Mouse (Mus musculus) thymus, postnatal 4 days (tissue): ENCODE measurements around the gene Adarb1.

Experiments used
- DNase-seq: peaks from one replicate; pipeline ENCODE4 v3.0.0; 2021

Gene Adarb1

DNA sequence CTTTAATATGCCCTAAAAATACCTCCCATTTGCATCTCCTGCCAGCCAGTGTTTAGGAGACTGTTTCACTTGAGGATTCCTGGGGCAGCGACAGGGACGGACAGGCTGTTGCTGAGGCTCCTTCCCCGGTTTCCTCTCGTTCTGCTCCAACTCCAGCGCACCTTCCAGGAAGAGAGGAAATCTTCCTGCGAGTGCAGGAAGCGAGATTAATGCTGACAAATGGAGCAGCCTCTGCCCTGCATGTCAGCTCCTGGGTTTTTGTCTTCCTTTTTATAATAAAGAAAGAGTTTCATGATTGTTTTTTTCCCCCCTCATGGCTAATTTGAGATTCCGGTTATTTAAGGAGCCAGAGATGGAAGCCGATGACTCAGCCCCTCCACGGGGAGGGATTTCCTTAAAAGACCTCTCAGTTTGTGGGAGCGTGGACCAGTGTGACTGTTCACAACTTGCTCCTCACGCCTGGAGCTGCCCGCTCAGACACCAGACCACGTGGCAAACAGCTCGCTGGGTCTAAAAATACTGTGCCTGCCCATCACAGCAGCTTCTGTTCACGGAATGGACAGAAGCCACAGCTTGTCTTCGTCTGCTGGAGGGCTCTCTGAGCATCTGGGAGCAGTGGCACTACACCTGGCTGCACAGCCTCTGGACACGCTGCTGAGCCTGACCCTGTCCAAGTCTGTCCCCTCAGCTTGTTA, 16.5 kb upstream of the Adarb1 start:
- no peak for DNase-seq

DNA sequence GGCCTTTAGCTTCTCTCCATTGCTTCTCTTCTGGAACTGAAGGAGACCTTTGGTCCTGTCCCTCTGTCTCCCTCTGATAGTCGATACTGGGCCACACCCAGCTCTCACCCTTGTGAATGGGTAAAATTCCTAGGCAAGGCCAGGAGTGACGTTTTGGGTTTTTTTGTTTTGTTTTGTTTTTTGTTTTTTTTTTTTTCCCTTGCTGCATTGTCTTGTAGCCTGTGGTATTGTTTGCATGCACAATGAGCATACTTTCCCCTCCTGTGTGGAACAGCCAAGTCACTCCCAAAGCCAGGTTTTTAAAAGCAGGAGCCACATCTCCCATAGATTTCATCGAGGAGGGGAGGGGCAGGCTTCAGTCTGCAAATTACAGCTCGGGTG, 16.0 kb upstream of the Adarb1 start:
- DNase-seq, result no peak

DNA sequence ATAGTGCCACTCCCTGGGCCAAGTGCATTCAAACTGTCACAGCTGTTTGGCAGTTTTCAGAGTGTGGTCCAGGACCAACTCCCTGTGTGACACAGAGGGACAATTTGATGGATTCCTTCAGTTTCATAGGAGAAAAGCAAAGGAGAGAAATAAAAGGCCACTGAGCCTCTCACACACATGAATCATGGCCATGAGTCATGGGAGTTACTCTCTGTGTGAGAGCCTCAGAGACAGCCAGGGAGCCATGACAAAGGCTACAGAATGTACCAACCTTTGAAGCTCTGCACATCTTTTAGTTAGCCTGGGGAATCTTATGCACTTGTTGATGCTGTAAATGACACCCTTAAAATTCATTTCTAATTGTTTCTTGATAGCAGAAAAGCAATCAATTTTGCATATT, 12.7 kb upstream of the Adarb1 start:
- DNase-seq, result no peak

DNA sequence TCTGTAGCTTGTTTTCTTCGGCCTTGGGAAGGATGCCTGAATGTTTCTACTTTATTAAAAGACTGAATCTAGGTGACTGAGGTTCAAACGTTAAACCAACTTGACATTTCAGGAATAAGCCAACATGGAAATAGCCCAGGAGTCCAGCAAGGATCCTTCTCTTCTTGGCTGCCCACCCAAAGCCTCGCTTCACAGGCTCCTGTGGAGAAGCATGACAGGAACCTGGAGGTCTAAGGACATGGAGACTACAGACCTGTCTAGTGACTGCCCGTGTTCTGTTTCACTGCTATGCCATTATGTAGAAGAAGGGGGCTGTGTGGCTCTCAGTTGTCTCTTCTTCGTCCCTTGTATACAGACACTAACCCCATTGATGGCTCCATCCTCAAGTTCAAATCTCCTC, 11.9 kb upstream of the Adarb1 start:
- no peak for DNase-seq

DNA sequence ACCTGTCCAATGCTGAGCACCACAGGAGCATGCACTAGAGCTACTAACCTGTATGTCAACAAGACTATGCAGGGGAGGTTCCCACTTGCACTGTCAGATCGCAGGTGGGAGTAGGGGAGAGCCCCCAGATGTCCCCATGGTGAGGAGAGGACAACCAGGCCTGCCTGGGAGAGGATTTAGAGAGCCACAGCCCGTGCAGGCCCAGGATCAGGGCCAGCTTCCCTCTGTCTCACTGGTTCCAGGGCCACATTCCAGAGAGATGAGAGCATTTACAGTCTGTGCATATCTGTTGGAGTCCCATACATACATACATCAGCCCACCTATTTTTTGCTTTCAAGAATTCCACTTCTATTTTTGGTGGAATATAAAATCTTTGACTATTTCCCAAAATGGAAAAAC, 9.5 kb upstream of the Adarb1 start:
- DNase-seq, result no peak

DNA sequence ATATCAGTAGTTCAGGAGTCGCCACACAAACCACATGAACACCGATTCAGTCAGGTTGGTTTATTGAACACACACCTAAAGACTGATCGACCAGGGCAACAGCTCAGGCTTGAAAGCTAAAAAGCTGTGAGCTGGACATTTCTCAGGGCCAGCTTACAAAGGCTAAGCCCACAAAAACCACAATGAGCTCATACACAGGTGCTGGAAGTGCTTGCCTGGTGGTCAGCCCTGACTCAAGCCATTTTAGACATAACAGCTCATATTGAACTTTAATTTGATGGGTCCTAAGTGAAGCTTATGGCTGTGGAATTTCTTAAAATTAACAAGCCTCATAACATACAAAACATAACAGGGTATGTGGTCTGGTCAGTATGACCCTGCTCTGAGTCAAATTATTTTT, 2.1 kb upstream of the Adarb1 start:
- DNase-seq, result no peak

DNA sequence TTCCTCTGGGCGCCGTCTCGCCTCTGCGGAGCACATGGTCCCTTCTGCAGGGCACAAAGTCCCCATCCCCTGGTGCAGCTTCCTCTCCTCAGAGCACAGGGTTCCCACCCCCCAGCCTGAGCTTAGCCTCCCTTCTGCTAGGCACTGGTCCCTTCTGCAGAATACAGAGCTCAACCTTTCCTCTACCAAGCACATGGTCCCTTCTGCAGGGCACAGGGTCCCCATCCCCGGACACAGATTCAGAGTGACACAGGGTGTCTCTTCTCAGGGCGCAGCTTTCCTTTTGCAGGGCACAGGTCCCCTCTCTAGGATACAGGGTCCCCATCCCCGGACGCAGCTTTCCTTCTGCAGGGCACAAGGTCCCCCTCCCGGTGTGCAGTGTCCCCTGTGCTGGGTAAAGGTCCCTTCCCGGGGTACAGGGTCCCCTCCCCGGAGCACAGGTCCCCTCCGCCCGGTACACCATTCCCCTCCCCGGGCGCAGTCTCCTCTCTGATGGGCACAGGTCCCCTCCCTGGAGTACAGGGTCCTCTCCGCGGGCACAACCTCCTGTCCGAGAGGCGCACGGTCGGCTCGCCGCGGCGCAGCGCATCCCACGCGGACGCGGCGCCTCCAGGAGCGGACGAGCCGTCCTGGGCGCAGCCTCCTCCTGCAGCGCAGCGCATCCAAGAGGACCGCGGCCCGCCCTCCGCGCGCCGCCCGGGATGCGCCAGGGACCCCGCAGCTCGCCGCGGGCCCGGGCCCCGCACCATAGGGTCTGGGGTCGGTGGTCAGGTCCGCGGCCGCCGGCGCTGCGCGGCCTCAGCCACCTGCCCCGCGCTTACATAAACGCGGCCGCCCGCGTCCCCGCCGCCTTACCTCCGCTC, 599 bp downstream of the Adarb1 start:
- DNase-seq, result peak; percentile 41

DNA sequence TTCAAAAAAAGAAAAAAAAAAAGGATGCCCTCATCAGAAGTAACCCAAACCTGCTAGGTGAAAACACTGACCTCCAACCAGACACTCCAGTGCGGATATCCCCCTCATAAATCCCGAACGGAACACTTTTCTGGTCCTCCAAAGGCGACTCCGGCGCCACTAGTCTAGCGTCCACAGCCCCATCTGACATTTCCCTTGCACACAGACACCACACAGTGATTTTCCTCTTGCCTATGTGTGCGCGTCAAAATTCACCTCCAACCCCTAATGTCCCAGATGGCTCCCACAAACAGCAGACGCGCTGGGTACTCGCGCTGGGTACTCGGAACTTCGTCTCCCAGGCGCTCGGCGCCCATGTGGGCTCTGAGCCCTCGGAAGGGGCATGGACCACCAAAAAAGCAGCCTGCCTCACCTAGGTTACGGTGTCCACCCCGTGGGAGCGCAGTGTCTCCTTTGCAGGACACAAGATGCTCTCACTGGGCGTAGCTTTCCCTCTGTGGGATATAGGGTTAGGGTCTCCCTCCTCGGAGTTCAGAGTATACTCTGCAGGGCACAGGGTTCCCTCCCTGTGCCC, 1.3 kb downstream of the Adarb1 start:
- DNase-seq, result no peak

DNA sequence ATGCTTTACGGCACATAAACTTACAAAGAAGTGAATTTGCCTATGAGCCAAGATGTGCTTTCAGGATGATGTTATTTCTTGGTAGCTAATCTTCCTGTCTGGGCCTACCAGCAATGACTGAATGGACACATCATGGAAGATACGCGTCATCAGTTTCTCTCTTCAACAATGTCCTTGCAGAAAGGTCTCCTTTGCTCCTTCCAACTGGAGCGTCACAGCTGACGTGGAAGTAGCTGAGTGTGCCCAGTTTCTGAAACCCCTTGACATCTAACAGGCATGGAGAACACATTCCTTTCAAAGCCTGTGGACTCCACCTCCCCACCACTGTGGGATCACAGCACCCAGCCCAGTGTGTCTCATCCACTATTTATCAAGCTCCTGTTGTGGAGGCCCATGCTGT, 2.2 kb downstream of the Adarb1 start:
- no peak for DNase-seq

DNA sequence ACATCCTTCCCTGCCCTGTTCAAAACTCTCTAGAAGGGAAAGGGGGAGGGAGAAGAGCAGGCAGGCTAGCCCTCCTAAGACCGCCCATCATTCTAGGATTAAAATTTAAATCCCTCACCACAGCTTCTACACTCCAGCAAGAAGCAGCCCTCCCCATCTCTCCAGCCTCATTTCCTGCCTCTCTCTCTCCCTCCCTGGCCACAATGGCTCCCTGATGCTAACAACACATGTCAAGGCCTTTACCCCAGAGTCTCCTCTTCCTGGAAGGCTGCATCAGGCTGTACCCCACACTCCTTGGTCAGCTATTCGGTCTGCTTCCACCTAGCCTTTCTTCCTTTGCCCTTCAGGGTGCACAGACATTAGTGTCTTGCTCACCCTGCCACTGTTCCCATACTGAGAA, 4.3 kb downstream of the Adarb1 start:
- DNase-seq, result no peak

DNA sequence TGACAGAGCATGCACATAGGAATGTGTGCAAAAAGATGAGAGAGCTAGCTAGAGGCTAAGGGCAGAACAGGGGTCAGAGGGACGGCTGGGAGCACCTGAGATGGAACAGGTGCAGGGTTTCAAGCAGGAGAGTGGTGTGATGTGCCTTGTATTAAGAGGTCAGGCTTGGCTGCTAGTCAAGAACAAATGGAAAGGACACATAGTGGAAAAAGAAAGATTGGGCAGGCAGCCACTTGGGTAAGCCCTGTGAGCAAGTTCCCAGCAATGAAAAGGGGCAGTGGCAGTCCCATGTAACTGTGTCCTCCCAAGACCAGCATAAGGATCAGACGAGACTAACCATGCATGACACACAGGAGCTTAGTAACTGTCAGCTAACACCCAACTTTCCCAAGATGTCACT, 8.9 kb downstream of the Adarb1 start:
- no peak for DNase-seq

DNA sequence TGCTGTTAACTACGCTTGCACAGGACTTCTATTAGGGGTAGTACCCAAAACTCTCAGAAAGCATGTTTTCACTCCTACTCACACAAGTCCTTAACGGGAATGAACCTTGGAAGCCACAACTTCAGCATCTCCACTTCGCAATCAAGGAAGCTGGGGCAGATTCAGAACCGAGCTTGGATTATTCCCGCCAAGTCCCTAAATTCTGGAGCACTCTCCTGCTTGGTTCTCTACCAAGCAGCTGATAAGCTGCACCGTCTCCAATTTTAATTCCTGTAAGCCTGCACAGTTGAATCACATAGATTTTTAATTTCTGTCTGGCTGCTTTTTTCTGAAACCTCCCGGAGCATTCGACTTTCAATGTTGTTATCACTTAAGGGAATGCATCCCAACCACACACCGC, 9.8 kb downstream of the Adarb1 start:
- DNase-seq, result no peak

DNA sequence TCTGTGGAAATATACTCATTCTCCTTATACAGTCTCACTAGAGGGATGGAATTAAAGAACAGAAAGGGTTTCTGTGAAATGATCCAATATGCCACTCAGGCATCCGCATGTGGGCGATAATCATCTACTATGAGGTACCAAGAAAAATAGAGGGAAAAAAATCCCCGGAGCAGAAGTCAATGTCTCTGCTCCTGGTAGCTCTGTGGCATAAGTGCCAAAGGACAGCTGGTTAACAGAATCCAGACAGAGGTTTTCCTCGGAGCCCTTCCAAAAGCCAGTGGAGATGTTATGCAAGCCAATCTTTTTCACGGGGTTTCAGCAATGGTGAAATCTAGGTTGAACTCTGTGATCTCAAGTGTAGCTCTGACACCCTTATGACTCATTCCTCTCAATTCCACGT, 11.6 kb downstream of the Adarb1 start:
- DNase-seq, result no peak

DNA sequence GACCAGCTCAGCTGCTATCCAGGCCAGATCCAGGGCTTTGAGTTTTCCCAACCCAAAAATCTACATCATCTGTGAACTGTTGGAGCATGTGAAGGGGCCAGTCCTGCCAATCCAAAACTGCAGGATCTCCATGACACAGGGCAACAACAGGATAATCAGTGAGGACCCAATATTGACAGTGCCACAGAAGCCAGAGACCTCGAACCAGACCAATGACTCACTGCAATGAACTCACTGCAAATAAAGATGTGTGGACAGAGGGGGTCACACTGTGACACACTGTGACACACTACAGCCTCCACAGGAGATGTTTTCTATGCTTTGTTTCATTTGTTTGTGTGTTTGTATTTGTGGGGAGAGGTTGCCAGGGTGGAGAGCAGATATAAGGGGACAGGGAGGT, 15.6 kb downstream of the Adarb1 start:
- DNase-seq, result no peak

DNA sequence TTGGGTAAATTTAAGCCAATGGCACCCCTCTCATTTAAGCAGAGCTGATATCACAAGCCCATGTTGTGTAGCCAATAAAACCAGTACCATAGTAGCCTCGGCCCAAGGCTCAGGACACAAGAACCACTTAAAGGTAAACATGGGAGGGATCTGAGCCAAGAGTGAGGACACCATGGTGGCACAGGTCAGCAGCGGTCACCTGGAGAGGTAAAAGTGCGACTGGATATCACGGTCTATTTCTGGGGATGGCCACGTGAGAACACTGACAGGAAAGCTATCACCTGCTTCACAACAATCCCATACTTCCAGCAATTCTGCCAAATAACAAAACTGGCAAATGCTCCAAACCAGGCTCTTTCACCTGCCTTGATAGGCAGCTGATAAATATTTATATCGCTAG, 17.0 kb downstream of the Adarb1 start:
- no peak for DNase-seq

DNA sequence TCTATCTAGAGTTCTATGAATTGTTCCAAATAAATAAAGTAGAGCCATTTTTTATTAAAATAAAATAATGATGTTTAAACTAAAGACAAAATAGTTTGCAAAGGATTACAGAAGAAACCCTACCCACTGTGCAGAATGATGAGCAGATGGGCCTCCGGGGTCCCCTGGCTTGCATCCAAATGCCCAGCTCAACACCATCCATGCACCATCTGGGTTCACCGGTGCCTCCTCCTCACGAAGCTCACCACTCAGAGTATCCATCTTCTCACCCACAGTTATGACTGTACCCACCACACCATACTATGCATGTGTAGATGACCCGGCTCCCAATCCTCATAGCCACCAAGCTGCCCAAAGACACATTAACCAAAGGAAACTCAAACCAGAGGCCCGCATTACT, 18.1 kb downstream of the Adarb1 start:
- DNase-seq, result no peak

DNA sequence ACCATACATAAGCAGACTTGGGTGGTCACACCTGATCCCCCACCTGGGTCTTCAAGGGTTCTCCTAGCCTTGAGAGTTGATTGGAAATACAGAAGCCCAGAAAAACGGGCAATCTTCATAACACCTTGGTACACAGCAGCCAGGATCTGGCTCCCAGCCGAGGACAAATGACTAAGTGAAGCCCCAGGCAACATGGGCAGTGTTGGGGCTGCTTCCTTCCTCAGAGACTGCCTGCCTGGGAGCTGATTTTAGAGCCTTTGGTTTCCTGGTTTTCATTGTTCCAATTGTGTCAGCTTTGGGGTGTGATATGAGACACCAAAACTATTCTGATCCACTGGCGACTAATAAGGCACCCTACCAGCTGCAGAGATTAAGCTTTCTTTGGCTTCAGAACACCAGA, 20.0 kb downstream of the Adarb1 start:
- DNase-seq, result no peak

DNA sequence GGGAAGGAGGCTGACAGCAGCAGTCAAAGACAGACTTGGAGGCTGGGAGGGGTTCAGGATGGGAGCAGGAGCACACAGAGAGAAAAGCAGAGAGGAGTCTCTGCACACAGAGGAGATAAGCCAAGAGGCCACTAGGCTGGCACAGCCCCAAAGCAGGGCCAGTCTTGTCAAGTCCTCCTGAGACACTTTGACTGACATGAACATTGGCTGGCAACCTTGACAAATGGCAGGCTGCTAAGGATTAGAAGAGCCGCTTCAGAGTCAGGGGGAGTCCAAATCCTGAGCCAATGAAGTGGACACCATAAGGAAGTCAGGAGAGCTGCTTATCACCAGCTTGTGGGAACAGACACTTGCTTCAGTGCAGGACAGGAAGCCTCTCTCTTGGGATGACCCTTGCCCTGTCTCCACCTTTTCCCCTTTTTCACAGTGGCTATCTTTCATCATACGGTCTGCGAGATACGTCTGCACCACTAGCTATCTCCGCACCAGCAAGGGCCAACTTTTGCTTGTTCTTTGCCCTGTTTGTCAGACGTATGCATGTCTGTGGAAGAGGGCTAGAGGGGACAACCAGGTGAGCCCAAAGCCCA, 20.9 kb downstream of the Adarb1 start:
- DNase-seq, result no peak

DNA sequence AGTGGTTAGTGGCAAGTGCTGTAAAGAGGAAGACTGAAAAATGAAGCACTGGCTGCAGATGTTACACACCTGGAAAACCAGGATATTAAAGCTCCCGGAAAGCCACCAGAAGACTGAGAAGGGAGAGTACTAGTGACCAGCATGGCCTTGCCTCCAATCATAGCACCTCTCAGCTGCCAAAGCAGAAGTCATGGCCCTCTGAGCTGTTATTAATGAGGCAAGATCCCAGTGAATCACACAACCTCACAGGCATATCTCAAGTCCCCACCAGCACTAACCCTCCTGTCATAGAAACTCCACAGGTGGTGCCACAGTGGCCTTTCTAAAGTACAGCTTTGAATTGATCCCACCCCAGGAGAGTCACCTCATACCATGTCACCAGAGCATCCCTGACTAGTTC, 22.1 kb downstream of the Adarb1 start:
- no peak for DNase-seq

DNA sequence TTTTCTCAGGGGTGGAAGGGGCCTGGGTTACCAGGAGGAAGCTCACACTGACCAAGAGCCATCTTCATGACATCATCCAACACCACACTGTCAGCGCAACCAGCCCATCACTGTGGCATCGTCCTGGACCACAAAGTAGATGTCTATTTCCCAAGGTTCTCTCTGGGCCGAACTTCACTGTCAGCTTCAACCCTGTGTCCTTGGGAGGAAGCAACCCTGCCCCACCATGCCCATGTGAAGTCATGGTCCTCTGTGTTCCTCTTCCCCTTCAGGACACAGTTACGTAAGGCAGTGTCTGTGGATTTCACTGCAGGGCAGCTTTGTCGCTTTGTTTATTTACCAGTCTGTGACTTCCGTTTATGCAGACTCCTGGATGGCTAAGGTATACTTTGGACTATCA, 27.0 kb downstream of the Adarb1 start:
- DNase-seq, result no peak

DNA sequence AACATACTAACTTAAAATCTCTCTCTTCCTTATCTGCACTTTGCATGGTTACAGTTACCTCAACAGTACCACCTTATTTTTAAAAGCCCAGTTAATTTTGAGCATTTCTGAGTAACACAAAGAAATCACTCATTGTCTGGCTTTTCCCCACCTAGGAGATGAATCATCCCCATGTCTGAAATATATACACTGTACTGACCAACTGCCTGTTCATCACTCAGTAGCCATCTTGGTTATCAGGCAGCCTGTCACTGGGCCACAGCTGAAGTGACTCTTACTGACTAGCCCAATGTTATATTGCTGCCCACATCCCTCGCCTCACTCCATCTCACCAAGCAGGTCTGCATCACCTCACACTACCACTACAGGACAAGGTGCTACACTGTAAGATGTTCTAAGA, 30.5 kb downstream of the Adarb1 start:
- no peak for DNase-seq

DNA sequence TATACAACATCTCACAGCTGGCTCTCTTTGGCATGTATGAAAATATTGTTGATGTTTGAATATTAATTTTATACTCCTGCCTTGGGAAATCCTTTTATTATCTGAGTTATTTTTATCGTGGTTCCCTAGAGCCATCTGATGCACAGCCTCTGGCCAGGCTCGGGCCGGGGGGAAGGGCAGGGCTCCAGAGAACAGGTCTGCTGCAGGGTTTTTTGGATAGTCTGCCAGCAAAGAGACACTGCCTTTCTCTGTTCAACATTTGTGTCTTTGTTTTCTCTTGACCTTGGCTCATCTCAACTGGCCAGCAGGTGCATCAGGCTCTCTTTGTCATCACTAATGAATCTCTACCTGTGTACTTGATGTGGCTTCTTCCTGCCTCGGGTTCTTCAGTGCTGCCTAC, 32.3 kb downstream of the Adarb1 start:
- DNase-seq, result no peak

DNA sequence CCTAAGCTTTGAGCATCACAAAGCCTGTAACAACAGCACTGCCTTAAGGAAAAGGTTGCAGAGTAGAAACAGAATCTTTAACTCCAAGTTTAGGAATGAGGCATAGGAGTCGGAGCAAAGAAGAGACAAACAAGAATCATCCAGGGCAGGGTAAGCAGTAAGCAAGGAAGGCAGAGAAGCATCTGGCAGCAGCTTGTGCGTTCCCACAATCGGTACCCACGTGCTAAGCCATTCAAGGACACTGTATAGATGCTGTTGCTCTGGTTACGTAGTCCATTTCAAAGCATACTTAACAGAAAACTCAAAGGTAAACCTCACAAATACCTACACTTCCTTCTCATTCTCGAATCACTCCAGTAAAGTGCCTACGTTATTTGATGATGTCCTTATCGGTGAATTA, 35.0 kb downstream of the Adarb1 start:
- DNase-seq, result no peak

DNA sequence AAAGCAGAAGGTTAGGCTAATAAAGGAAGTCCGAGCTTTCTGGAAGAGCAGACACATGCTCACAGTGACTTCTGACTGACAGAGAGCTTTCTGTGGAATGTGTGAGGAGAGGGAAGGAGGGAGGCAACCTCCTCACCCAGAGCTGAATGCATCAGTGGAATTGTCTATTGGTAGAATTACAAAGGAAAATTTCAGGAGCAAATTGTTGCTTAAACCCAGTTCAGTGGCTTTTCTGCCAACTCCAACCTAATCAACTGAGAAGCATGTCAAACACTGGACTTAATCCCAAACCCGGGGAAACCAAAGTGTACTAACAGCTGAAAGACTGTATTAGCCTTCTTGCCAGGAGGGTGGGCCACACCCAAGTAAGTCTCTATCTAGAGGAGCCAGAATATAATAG, 36.9 kb downstream of the Adarb1 start:
- DNase-seq, result no peak
